Mouse (Mus musculus) adrenal gland (tissue): ENCODE data around the gene Hsd17b14.

ENCODE experiments used
- intact Hi-C: fragments of 180-260 bp; cut with DNase I; formaldehyde crosslinking; loops from one replicate; pipeline ENCODE4 v1.15.1; 2025

Gene Hsd17b14

DNA sequence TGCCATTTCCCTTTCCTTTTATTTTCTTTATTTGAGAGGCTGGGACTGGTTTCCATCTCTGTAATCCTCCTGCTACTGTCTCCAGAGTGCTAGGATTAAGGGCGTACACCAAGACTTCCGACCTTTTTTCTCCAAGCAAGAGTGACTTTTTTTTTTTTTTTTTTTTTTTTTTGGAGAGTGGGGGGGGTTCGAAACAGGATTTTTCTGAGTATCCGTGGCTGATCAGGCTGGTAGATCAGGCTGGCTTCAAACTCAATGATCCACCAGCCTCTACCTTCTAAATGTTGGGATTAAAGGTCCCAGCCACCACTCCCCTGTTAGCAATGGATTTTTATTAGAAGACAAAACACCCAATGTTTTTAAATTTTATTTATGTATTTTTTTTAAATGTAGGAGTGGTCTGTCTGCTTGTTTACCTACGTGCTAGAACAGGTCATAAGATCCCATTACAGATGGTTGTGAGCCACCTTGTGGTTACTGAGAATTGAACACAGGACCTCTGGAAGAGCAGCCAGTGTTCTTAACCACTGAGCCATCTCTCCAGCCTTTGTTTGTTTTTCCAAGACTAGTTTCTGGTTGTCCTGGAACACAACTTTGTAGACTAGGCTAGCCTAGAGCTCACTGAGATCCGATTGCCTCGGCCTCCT, 28.1 kb upstream of the Hsd17b14 start:
- intact Hi-C loops: loop anchor here (5.0 kb wide), 1 partner anchor 49 kb away; no protein-coding TSS in a partner anchor

DNA sequence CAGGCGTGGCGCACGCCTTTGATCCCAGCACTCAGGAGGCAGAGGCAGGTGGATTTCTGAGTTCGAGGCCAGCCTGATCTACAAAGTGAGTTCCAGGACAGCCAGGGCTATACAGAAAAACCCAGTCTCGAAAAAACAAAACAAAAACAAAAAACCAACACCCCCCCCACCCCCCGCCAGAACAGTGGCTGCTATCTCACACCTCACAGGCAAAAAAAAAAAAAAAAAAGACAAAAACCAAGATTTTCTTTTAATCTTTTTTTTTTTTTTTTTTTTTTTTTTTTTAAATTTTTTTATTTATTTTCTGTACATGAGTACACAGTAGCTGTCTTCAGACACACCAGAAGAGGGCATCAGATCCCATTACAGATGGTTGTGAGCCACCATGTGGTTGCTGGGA, 27.5 kb upstream of the Hsd17b14 start:
- intact Hi-C loops: loop anchor here (5.0 kb wide), 1 partner anchor 50 kb away; no protein-coding TSS in a partner anchor

DNA sequence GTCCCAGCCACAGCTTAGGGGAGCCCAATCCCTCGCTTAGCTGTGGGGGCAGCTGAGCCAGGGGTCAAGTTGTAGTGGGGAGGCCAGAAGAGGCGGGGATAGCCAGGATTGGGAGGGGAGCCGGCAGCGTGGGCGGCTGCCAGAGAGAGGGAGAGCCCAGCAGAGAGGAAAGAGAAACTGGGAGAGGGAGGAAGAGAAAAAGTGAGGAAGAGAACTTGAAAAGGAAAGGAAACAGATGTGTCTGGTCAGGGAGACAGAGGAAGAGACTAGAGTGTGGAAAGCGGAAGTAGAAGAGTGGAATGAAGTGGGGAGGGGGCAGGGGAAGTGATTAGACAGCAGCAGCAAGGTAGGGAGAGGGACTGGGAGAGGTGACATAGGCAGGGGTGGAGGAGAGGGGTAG, 25.2 kb upstream of the Hsd17b14 start:
- intact Hi-C loops: loop anchor here (5.0 kb wide), 1 partner anchor 52 kb away; no protein-coding TSS in a partner anchor

DNA sequence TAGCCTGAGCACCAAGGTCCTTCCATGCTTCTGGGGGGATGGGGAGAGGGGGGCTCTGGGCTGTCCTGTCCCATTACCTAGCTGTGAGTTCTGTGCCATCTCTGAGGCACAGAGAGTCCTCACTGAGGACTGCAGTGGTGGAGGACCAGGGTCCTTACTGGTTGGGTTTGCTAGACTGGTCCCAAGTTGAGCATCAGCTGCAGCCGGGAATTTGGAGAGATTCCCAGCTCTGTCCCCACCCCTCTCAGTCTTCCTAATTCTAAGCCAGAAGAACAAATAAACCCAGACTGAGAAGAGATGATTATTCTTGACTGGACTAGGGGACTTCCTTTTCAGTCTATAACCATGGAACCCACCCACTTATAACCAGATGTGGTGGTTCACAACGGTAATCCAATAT, 24.1 kb upstream of the Hsd17b14 start:
- intact Hi-C loops: no loop called here

DNA sequence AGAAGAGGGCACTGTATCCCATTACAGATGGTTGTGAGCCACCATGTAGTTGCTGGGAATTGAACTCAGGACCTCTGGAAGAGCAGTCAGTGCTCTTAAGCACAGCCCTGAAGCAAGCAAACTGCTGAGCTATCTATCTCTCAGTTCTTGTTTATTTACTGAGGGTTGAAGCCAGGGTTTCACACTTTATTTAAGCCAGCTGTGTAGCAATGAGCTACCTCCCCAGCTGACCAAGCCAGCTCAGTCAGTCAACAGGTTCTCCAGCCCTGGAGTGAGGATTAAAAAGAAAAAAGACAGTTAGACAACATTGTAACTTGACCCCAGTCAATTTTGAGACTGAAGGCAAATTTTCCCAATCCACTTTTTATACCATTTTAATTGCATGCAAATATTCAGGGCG, 19.0 kb upstream of the Hsd17b14 start:
- intact Hi-C loops: no loop called here

DNA sequence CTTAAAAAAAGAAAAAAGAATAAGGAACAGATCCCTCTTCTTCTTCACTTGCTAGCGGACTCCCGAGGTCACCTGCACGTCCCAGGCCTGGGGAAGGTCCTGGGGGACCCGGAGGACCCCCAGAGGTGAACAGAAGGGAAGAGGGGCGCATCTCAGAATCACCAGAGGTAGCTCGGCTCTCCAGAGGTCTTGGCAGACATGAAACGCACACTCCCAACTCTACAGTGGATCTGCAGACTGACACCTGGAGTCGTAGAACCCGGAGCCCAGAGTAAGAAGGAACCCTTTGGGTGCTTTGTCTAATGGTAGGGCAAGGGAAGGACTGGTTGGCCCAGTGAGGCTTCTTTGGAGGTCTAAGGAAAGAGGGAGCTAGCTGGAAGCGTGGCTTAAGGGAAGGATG, 17.1 kb upstream of the Hsd17b14 start:
- intact Hi-C loops: no loop called here

DNA sequence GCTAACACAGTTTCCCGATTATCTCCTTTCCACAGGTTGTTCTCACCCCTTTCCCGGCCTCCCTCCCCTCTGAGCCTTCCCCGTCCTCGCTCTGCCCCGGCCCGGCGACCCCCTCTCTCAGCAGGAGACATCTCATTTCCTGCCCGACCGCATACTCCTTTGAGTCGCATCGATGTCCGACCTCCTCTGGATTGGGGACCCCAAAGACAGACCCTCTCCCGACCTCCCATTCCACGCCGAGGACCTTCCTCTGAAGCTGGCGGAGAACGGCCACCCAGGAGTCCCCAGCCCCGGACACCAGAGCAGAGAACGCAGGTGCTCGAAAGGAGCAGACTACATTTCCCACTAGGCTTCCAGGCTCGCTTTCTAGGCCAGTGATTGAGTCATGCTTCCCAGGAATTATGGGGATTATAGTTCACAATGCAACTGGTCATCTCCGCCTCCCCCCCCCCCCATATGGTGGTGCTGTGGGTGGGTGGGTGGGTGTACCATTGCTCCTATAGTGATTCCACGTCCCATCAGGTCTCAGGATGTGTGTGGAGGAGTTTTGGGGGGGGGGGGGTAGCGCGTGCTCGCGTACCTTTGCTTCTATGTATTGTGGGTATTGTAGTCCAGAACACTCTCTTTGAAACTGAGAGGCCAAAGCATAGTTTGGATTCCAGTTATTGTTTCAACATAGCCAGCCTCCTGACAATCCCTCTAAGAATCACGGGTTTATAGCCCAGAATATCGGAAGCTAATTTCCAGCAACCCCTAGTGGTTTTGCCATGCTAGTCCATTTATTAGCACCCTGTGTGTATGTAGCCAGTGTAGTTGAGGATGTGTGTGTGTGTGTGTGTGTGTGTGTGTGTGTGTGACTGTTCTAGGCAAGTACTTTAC, 16.3 kb upstream of the Hsd17b14 start:
- intact Hi-C loops: no loop called here

DNA sequence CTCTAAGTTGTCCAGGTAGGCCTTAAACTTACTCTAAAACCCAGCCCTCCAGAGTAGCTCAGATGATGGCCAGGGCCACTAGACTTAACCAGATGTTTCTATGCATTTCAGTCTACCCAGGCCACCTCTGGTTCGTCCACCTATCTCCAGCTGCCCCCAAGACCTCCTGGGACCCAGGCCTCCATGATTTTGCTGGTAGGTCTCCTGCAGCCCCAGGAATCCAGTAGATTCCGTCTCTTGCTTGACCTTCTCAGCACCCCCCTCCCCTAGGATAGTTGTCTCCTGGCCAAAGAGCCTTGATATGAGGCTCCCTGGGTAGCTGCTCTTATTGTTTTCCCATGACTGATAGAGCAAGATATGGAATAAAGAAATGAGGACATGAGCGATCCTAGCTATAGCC, 15.6 kb upstream of the Hsd17b14 start:
- intact Hi-C loops: no loop called here

DNA sequence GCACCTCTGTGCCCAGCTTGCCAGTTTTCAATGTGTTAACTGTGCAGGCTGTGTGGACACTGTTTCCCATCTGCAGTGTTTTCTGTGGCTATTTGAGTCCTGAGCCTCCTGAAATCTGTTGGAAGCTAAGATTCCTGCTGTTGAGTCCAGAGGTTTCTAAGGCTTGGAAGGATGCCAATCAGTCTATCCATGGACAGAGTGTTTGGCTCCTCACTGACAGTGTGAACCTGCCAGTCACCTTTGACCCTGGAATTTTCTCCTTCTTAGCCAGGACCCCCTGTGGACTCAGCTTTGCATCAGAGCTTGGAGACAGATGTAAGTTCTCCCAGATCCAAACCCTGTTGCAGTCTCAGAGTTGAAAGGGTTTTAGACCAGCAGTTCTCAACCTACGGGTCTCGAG, 14.5 kb upstream of the Hsd17b14 start:
- intact Hi-C loops: no loop called here

DNA sequence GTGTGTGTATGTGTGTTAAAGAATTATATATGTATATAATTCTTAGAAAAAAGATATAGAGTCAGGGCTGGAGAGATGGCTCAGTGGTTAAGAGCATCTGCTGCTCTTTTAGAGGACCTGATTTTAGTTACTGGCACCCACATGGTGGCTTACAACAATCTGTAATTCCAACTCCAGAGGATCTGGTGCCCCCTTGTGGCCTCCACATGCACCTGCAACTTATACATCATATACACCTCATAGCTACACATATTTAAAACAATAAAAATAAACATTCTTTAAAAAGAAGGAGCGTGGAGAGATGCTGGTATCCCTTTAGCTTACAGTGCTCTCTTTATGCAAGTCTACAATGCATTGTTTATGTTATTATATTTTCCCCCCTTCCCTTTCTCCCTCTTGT, 10.2 kb upstream of the Hsd17b14 start:
- intact Hi-C loops: no loop called here

DNA sequence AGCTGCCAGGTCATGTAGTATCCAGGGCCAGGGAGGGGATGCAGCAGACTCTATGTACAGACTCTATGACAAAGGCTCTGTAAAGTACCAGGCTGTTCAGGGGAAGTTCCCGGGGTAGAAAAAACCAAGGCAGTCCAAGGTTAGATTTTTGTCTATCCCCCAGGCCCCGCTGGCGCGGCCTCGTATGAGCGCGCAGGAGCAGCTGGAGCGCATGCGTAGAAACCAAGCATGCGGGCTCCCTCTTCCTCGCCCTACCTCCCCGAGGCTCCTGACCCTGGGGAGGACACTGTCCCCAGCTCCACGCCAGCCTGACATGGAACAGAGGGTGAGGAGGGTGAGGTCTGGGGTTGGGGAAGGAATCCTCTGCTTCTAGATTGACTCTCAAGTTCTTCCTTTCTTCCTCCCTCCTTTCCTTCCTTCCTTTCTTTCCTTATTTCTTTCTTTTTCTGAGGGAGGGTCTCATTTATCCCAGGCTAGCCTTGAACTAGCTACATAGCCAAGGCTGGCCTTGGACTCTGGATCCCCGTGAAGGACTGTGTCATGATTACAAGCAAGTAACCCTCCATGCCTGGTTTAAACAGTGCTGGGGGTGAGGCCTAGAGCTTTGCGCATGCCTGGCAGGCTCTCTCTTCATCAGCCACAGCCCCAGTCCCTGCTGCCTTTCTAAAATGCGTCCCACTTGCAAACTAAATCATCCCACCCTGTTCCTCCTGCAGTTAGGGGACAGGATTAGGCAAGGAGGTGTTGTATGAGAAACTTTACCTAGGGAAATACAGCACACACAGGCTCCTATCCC, 4.9 kb upstream of the Hsd17b14 start:
- intact Hi-C loops: no loop called here

DNA sequence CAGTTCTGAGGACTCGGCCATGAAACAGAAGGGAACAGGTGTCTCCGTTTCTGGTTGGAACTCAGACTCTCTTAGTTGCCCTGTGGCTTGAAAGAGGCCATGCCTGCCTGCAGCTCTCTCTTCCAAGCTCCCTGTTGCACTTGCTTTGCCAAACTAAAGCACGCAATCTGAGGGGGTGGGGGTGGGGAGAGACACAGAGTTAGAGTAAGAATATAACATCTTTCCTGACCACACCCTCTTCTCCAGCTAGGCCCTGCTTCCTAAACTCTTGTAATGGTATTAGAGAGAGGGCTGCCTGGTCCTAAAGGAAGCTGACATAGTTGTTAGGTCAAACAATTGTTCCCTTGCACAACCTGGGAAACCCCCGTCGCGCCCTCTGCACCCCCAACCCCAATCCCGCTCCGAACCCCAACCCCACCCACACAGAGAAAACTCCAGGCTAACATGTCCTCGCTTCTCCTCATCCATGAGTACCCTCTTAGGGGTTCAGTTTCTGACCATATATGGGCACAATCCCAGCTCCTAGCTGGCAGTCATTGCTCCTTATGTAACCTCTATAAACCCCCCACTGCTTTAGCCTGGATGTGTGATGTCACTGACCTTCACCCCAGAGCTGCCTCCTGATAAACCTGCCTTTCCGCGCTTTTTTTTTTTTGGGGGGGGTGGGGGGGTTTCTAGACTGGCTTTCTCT, 3.7 kb upstream of the Hsd17b14 start:
- intact Hi-C loops: no loop called here

DNA sequence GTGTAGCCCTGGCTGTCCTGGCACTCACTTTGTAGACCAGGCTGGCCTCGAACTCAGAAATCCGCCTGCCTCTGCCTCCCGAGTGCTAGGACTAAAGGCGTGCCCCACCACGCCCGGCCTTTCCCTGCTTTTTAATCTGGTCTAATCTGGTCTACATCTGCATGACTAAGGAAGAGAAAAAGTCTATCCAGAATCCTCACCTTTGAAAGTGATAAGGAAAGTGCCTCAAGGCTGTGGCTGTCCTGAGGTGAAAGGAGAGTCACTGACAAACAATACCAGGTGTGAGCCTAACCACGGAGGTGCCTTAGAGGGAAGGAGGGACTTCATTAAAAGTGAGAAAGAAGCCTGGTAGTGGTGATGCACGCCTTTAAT, 3.2 kb upstream of the Hsd17b14 start:
- intact Hi-C loops: no loop called here

DNA sequence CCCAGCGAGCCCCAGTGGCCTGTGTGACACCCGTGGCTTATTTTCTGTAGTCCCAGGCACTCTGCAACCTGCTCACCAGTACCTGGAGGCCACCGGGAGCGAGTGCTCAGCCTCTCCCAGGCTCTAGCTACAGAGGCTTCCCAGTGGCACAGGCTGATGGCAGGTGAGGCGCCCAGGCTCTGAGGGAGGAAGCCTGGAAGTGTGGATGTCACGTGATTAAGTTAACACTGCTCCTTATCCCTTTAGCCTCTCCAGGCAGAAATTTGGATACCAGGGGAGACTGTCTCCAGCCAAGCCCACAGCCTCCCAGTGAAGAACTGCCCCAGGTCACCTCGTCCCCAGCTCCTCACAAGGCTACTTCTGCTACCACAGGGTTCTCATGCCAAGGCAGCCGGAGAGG, 1.2 kb upstream of the Hsd17b14 start:
- intact Hi-C loops: no loop called here

DNA sequence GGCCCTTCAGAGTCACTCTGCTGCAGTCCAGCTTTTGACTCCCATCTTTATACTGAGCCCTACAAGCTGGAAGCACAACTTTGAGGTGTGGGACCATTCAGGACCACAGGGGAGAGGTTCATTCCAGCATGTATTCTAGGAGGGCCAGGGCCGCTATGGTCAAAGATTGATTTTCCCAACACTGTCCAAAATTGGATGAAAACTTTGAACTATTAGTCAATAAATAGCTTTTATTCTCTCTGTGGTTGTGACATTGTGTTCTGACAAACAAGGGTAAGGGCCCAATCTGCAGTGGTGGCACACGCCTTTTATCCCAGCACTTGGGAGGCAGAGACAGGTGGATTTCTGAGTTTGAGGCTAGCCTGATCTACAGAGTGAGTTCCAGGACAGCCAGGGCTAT, 703 bp upstream of the Hsd17b14 start:
- intact Hi-C loops: no loop called here

DNA sequence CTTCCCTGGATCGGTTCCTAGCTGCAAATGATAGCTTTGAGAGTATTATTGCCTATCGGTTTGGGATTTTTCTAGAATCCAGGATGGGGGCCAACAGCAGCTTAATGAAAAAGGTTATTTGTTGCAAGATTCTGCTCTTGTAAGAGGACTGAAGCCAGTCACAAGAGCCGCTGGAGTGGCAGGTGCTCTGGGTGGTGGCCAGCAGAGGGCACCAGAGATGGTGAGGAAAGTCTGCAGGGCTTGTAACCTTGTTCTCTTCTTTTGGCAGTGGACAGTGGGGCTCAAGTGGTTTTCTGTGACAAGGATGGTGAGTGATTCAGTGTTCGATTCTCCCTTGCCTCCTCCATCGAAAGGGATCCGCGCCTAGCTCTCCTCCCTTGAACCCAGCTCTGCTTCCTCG, 1.1 kb downstream of the Hsd17b14 start:
- intact Hi-C loops: loop anchor here (5.0 kb wide), 1 partner anchor 37 kb away; no protein-coding TSS in a partner anchor

DNA sequence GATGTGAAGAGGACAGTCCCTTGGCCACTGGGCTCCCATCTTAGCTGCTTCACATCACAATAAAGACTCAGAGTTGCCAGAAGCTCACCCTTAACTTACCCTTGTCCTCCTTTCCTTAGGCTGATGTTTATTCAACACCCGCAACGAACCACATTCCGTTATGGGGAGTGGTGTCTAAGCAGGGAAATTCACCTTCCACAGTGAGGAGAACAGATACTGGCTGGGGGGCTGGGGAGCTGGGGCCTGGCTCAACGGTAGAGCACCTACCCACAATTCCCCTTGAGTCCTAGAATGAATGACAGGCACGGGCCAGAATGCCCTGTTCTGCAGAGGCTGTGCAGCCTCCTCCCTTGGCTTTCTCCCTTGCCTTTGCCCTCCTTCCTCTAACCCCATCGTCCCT, 4.2 kb downstream of the Hsd17b14 start:
- intact Hi-C loops: loop anchor here (5.0 kb wide), 1 partner anchor 33 kb away; no protein-coding TSS in a partner anchor

DNA sequence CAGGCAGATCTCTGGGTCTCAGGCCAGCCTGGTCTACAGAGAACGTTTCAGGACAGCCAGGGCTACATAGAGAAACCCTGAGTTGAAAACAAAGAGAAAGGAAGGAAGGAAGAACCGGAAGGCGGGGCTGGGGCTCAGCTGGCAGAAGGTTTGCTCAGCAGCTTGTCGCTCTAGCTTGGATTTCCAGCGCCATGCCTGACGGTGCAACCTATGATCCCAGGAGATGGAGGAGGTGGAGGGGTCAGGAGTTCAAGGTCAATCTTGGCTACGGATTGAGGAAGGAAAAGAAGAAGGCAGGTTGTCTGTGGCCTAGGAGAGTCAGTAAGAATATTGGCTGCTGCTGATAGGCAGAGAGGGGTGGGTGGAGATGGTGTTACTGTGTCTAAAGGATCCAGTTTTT, 5.5 kb downstream of the Hsd17b14 start:
- intact Hi-C loops: loop anchor here (5.0 kb wide), 1 partner anchor 108 kb away; no protein-coding TSS in a partner anchor

DNA sequence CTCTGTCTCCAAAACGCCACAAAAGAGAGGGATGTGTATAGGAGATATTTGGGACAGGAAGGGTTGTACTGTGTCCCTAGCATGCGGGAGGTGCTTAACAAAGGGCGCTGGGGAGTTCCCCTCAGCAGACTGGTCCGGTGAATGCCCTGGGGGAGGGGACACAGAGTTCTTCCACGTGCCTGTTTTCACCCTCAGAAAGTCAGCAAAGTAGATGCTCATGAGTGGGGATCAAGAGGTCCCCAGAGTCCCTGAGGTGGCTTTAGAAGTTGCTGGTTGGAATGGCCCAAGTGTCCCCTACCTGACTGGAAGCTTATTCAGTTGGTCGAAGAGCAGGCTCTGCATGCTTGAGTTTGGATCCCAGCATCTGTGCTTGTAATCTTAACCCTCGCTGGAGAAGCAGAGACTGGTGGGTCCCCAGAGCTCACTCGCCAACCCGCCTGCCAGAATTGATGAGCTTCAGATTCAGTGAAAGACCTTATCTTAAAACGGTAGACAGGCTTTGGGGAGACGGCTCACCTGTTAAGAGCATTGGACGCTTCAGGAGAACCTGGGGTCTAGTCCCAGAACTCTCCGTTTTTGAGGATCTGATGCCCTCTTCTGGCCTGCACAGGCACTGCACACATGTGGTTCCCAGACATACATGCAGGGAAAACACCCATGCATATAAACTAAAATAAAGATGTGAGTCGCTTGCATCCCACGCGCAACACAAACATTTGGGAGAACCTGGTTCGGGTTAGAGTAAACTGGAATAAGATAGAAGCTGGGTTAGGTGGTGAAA, 6.3 kb downstream of the Hsd17b14 start:
- intact Hi-C loops: loop anchor here (5.0 kb wide), 1 partner anchor 109 kb away; no protein-coding TSS in a partner anchor
